Mouse (Mus musculus) neural tube, embryonic 15.5 days (tissue): ENCODE measurements around the gene Abhd14b. TPM values are rescaled to one million over a fixed set of nuclear protein-coding genes. Genes with fewer than 3 reads are reported as not detected.
A peak's percentile ranks its signal among the peaks of the same experiment; 100 is the strongest.

Experiments
- ATAC-seq: fragments of 200-750 bp; cut with Nextera tagmentation; 2 replicates; pipeline ENCODE4 v1.8.0; 2017; ENCODE audit warnings: mild to moderate bottlenecking, moderate TSS enrichment, moderate library complexity; ENCODE audit not compliant: low FRiP score
- H3K27ac ChIP-seq: fragments of 300-500 bp; sonication (generic); replicated peaks from 2 replicates; pipeline ENCODE4 v1.5.1; 2015; ENCODE audit warnings: mild to moderate bottlenecking, inconsistent platforms
- H3K27me3 ChIP-seq: fragments of 300-500 bp; sonication (generic); replicated peaks from 2 replicates; pipeline ENCODE4 v1.6.1; 2015; ENCODE audit warnings: inconsistent platforms
- H3K36me3 ChIP-seq: fragments of 300-500 bp; sonication (generic); 2 replicates; pipeline ENCODE4 v1.6.1; 2015; ENCODE audit warnings: inconsistent platforms
- H3K4me1 ChIP-seq: fragments of 300-500 bp; sonication (generic); 2 replicates; pipeline ENCODE4 v1.6.1; 2015; ENCODE audit warnings: inconsistent platforms
- H3K4me2 ChIP-seq: fragments of 300-500 bp; sonication (generic); 2 replicates; pipeline ENCODE4 v1.6.1; 2015; ENCODE audit warnings: inconsistent platforms, mild to moderate bottlenecking, moderate library complexity
- H3K4me3 ChIP-seq: fragments of 300-500 bp; sonication (generic); replicated peaks from 2 replicates; pipeline ENCODE4 v1.5.1; 2015; ENCODE audit warnings: mild to moderate bottlenecking, inconsistent platforms
- H3K9ac ChIP-seq: fragments of 300-500 bp; sonication (generic); replicated peaks from 2 replicates; pipeline ENCODE4 v1.6.1; 2015; ENCODE audit warnings: mild to moderate bottlenecking, inconsistent platforms
- H3K9me3 ChIP-seq: fragments of 300-500 bp; sonication (generic); replicated peaks from 2 replicates; pipeline ENCODE4 v1.6.1; 2016; ENCODE audit warnings: inconsistent platforms
- WGBS: fragments of 180-500 bp; shearing (Covaris S2); methylation state at CpG from one replicate; pipeline ENCODE4 v1.1.7; 2015; ENCODE audit warnings: mixed read lengths; 5-methylcytosine and 5-hydroxymethylcytosine counted together
- polyA plus RNA-seq: library from polyadenylated mRNA; unstranded; fragments of >200 nt; fragmentation: Nextera tagmentation; extraction: Ambion mirVana; gene quantifications from 2 replicates; pipeline ENCODE4 v1.2.1, GENCODE M21; 2015

Abhd14b gene
- polyA plus RNA-seq, 1 experiment from 2014 or later, result 10.0 TPM

DNA sequence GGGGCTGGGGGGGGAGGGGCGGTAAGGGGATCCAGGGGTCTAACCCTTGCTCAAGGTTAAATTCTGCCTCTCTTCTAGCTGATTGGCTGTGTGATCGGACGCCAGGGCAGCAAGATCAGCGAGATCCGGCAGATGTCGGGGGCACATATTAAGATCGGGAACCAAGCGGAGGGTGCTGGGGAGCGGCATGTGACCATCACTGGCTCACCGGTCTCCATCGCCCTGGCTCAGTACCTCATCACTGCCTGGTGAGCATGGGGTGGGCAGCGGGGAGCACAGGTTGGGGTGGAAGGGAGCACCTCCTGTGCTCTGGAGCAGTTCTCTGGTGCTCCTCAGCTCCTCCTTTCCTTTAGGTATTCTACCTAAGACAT is 15.2 kb downstream of the Abhd14b start:
- Histone ChIP-seq H3K27ac (no peak overlapping the region), H3K4me3 (no peak overlapping the region), H3K4me2 (no peak overlapping the region), H3K27me3 (no peaks in the 10 kb centered on the region), H3K36me3 (peaks cover 37% of the 10 kb centered on the region), H3K4me1 (peaks cover 45% of the 10 kb centered on the region), H3K9me3 (no peaks in the 10 kb centered on the region), H3K9ac (no peak overlapping the region)
- ATAC-seq, result no peak
- 95% methylated on average over 12 of the region's 12 CpGs for WGBS

DNA sequence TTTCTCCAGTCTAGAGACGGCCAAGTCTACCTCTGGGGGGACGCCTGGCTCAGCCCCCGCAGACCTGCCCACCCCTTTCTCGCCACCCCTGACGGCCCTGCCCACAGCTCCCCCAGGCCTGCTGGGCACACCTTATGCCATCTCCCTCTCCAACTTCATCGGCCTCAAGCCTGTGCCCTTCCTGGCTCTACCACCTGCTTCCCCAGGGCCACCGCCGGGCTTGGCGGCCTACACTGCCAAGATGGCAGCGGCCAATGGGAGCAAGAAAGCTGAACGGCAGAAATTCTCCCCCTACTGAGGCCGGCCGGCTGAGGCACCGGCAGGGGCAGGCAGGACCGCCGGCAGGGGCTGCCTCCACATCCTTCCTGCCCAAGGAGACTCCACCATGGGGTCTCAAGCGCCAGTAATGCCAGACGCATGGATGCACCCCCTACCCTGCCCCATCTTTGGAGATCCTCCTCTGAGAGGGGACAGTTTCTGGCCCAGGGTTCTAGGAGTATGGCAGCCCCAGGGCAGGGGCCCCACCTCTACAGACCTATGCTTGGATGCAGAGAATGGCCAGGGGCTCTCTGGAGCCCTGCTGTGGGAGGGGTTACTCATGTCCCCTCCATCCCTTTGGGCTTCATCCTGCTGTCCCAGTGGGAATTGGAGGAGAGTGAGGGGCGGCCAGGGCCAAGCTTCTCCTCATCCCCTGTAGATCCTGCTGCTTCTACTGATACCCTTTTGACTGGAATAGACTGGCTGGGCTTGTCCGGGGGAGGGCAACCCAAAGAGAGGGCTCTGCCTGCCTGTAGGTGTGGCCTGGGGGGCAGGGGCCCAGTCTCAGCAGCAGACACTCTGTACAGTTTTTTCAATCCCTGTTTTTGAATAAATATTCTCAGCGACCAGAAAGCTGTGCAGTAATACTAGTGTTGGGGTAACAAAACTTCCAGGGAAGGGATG is 16.1 kb downstream of the Abhd14b start:
- Histone ChIP-seq H3K4me2 (no peak overlapping the region), H3K4me1 (peaks cover 36% of the 10 kb centered on the region), H3K4me3 (no peak overlapping the region), H3K27ac (no peak overlapping the region), H3K9ac (no peak overlapping the region), H3K9me3 (no peaks in the 10 kb centered on the region), H3K27me3 (no peaks in the 10 kb centered on the region), H3K36me3 (peaks cover 37% of the 10 kb centered on the region)
- no peak for ATAC-seq
- WGBS, result 84% methylated on average over 21 of the region's 21 CpGs

DNA sequence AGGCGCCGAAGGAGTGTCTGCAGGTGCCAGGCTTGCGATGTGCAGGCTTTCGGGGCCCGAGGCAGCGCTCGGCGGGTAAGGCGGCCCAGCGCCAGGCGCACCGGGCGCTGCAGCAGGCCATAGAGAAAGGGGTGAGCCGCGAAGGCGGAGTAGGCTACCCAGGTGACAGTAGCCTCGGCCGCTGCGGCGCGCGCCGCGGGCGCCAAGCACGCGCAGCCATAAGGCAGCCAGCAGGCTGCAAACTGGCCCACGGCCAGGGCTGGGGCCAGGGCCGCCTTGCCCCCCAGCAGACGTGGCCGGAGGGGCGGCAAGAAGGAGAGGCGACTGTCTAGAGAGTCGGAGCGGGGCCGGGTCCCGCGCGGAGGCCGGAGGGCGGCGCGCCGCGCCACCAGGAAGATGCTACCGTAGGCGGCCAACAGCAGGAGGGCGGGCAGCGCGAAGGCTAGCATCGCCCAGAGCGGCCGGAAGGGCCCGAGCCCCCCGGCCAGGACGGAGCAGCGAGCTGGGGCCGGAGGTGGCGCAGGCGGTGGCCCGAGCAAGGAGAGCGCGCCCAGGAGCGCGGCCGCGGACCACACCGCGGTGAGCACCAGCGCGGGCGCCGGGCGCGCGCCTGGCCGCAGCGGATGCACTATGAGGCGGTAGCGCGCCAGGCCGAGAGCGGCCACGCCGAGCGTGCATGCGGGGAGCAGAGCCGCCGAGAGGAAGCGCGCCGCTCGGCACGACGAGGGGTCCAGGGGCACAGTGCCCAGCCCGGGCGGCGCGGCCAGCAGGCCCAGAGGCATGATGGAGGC is 17.7 kb downstream of the Abhd14b start:
- H3K4me3 ChIP-seq, result peak overlapping the region; percentile 53
- H3K27ac ChIP-seq, result peak overlapping the region; percentile 91
- WGBS, result under 1% methylated on average over 90 of the region's 99 CpGs

DNA sequence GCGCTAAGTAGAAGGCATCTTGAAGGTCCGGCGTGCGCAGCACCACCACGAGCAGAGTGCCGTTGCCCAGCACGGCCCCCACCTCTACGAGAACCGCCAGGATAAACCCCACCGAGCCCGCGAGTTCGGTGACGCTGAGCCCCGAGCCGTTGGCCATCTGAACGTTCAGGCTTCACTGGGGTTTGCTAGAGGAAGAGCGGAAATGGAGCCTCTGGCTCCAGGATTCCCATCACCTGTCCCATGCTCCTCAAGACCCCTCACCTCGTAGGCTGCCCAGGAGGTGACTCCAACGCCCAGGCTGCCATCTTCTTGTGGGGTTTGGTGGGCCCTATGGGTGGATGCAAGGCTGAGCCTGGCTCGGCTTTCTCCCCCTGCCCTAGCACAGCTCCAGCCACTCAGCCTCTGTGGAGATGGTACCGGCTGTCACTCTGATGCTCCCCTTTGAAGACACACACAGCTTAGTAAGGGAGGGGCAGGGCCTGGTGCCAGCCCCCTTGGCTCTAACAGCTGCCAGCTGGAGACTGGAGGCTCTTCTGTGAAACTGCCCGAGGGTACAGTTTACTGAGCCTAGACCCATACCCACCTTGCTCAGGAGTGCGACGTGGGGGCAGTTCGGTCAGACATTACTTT is 18.4 kb downstream of the Abhd14b start, which contains the start of gene Gpr62:
TSS of gene Gpr62 (minus strand) at position 368 of the 630 bp plus-strand sequence.
- H3K27me3 ChIP-seq, result no peaks in the 10 kb centered on the region
- peak within 1 kb of the TSS; percentile 91 for H3K27ac ChIP-seq
- peaks cover 32% of the 10 kb centered on the region for H3K36me3 ChIP-seq
- H3K9me3 ChIP-seq, result no peaks in the 10 kb centered on the region
- peak within 1 kb of the TSS; percentile 95 for H3K4me2 ChIP-seq
- peak within 1 kb of the TSS; percentile 53 for H3K4me3 ChIP-seq
- WGBS, result 22% methylated on average over 26 of the region's 26 CpGs
- peak; percentile 43 for ATAC-seq
- H3K4me1 ChIP-seq, result peaks cover 27% of the 10 kb centered on the region
- H3K9ac ChIP-seq, result peak within 1 kb of the TSS; percentile 84

More for the DNA sequence above, 17.7 kb downstream of the Abhd14b start:
- H3K4me1 ChIP-seq, result peaks cover 27% of the 10 kb centered on the region
- ATAC-seq, result peak; percentile 88
- peaks cover 37% of the 10 kb centered on the region for H3K36me3 ChIP-seq
- H3K4me2 ChIP-seq, result peak overlapping the region; percentile 95
- no peaks in the 10 kb centered on the region for H3K27me3 ChIP-seq
- peak overlapping the region; percentile 84 for H3K9ac ChIP-seq
- H3K9me3 ChIP-seq, result no peaks in the 10 kb centered on the region

DNA sequence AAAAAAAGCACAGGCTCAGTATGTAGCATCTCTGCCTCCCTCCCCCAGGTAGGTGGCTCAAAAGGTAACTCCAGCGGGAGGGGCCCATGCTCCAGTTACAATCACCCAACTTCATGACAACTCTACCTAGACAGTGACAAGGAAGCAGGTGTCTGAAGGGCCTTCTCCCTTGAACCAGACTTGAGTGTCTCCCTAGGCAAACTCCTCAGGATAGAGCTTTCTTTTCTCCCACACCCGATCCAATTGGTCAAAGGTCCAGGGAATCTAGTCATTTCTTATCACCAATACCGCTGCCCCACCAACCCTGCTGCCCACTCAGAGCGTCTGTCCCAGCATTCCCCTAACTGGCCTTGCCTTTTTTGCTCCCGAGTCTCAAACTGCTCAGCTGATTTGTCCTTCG is 19.5 kb downstream of the Abhd14b start:
- Histone ChIP-seq H3K9me3 (no peaks in the 10 kb centered on the region), H3K27me3 (no peaks in the 10 kb centered on the region), H3K4me3 (no peak overlapping the region), H3K36me3 (peaks cover 23% of the 10 kb centered on the region), H3K4me1 (peaks cover 27% of the 10 kb centered on the region), H3K9ac (no peak overlapping the region), H3K4me2 (no peak overlapping the region), H3K27ac (no peak overlapping the region)
- ATAC-seq, result no peak
- WGBS, result 93% methylated on average over 6 of the region's 6 CpGs

DNA sequence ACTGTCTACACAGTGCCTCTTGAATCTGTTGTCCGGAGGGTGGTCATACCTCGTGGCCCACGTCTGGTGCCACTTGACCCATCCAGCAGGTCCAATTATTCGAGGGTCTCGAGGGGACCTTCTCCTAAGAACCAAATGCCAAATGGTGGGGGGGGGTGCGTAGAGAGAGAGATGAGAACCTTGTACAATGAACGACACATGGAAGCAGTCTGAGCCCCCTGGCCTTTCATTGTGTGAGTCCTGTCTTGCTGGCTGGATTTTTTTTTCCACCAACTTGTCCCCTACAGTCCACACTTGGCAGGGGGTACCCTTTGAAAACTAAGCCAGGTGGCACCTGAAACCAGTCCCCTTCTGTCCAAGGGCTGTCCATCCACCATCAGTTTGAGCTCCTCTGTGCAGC is 20.5 kb downstream of the Abhd14b start:
- Histone ChIP-seq H3K4me2 (no peak overlapping the region), H3K4me3 (no peak overlapping the region), H3K36me3 (peaks cover 13% of the 10 kb centered on the region; the same call in 1 of the 2 replicates), H3K27me3 (no peaks in the 10 kb centered on the region), H3K4me1 (peaks cover 27% of the 10 kb centered on the region), H3K9ac (no peak overlapping the region), H3K9me3 (no peaks in the 10 kb centered on the region), H3K27ac (no peak overlapping the region)
- ATAC-seq, result no peak
- WGBS, result 90% methylated on average over 7 of the region's 7 CpGs

DNA sequence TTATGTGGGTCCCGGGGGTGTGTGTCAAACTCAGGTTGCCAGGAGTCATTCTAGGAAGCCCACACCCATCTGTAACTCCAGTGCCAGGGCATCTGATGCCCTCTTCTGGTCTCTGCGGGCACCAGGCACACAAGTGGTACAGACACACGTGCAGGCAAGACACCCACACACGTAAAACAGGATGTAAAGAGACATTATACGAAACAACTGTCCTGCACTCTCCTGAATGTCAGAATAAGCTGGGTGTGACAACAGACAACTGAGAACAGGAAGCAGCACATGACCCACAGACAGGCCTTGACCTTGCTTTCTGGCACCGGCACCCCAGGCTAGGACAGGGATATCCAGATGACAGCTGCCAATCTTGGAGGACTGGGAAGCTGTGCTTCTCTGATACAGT is 22.1 kb downstream of the Abhd14b start:
- no peak for ATAC-seq
- Histone ChIP-seq H3K9me3 (no peaks in the 10 kb centered on the region), H3K4me2 (no peak overlapping the region), H3K36me3 (0 out of 2 replicates have a peak, but pooled peaks cover under 1% of the 10 kb centered on the region), H3K4me3 (no peak overlapping the region), H3K27me3 (no peaks in the 10 kb centered on the region), H3K27ac (no peak overlapping the region), H3K9ac (no peak overlapping the region), H3K4me1 (peaks cover 24% of the 10 kb centered on the region)
- WGBS, result 88% methylated on average over 6 of the region's 6 CpGs

DNA sequence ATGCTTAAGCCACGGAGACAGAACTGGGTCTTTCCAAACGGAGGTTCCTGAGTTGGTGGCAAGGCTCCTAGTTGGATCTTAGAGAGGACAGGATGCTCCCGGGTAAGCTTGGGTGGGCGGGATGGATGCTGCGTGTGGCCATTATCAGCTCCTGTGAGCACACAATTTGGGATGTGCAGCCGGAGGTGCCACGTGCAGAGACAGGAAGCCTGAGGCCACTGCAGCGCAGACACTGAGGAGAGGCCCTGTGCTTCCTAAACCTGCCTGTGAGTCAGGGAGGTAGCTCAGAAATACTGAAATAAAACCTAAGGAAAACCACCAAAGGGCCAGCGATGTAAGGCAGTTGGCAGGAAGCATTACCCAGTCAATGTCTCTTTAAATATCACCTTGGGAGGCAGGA is 22.5 kb downstream of the Abhd14b start:
- Histone ChIP-seq H3K27ac (no peak overlapping the region), H3K36me3 (no peaks in the 10 kb centered on the region), H3K4me1 (peaks cover 24% of the 10 kb centered on the region), H3K9me3 (no peaks in the 10 kb centered on the region), H3K27me3 (no peaks in the 10 kb centered on the region), H3K4me3 (no peak overlapping the region), H3K4me2 (no peak overlapping the region), H3K9ac (no peak overlapping the region)
- 78% methylated on average over 9 of the region's 9 CpGs for WGBS
- no peak for ATAC-seq

DNA sequence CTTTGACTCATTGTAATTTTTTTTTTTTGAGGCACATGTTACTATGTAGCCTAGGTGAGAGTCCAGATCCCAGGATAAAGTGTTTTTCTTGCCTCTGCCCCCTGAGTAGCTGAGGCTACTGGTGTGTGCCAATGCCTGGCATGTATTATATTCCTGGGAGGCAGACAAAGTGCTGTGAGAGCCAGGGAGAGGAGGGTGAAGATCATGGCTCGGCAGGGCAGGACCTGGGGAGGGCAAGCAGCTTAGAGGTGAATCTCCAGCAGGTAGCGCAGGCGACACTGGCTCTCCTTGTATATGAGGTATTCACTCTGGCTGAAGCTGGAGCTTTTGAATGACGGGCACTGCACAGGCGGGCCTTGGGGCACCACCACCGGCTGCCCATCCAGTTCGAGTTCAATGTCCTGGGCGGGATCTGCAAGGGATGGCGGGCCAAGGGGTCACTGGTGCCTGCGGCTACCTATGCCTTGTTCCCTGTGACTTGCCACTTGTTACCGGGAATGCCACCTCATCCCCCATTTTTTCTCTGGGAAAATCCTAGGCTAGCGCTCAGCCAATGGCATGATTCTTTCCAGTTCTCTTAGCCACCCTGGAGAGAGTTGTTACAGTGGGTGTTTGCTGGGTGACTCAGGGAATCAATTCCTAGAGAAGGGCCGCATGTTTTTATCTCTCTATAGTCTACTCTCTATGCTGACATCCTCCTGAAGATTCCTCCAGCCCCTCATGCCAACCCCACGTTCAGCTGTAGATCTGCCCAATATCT is 23.9 kb downstream of the Abhd14b start:
- H3K27me3 ChIP-seq, result no peaks in the 10 kb centered on the region
- H3K27ac ChIP-seq, result no peak overlapping the region
- peaks cover 18% of the 10 kb centered on the region for H3K4me1 ChIP-seq
- WGBS, result 67% methylated on average over 14 of the region's 14 CpGs
- H3K36me3 ChIP-seq, result no peaks in the 10 kb centered on the region
- no peak for ATAC-seq
- H3K9me3 ChIP-seq, result no peaks in the 10 kb centered on the region
- no peak overlapping the region for H3K9ac ChIP-seq
- no peak overlapping the region for H3K4me2 ChIP-seq
- H3K4me3 ChIP-seq, result no peak overlapping the region

DNA sequence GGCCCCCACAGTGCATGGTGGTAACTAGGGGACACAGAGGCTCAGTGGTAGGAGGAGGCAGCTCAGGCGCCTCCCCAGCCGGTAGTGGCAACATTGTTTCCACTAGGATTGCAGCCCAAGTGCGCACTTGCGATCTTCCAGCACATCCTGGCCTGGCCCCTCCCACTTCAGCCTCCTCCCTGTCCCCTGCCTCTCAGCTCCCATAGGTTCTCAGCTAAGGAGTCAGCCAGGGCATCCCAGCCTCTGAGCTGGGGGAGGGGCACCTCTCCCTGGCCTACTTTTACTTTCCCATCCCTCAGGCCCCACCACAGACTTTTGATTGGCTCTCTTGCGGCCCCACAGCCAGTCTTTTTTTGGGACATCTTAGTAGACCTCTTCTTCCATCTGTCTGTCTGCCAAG is 24.6 kb downstream of the Abhd14b start:
- Histone ChIP-seq H3K4me1 (peaks cover 23% of the 10 kb centered on the region), H3K27ac (no peak overlapping the region), H3K9me3 (no peaks in the 10 kb centered on the region), H3K36me3 (no peaks in the 10 kb centered on the region), H3K4me2 (no peak overlapping the region), H3K4me3 (no peak overlapping the region), H3K27me3 (no peaks in the 10 kb centered on the region), H3K9ac (no peak overlapping the region)
- 19% methylated on average over 5 of the region's 5 CpGs for WGBS
- no peak for ATAC-seq

DNA sequence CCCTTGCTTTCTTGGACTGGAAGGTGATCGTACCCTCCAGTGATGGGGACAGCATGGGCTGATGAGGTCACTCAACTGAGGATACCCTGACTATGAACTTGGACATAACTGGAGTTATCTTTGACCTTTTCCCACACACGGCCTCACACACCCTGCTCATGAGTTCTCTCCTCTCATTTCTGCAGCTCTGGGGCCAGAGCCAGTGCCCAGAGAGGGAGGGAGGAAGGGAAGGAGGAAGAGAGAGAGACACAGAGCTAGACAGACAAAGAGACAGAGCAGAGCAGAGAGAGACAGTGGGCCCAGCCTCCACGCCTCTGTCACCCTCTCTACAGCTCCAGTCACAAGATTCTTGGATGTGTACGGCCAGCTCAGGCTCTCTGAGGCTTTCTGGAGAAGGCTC is 25.1 kb downstream of the Abhd14b start:
- H3K9ac ChIP-seq, result no peak overlapping the region
- no peak for ATAC-seq
- no peak overlapping the region for H3K4me2 ChIP-seq
- H3K36me3 ChIP-seq, result no peaks in the 10 kb centered on the region
- no peak overlapping the region for H3K4me3 ChIP-seq
- no peaks in the 10 kb centered on the region for H3K9me3 ChIP-seq
- H3K4me1 ChIP-seq, result peaks cover 23% of the 10 kb centered on the region
- 81% methylated on average over 4 of the region's 4 CpGs for WGBS
- no peak overlapping the region for H3K27ac ChIP-seq
- no peaks in the 10 kb centered on the region for H3K27me3 ChIP-seq
